Mouse (Mus musculus): Measurements from ENCODE around the gene Olfr976.
"Not testable (repeated sequence)": the region's sequence is repeated elsewhere in the genome, so short reads cannot be mapped to it uniquely, and the experiment has no call there.

GRCm38 (mm10) chr9:39928837-39929236 is 32.1 kb downstream of the Olfr976 start:
- TF ChIP-seq CTCF (IDR thresholded peaks at IDR 0.05; ENCODE audit: low read depth, low read length); POLR2A (IDR thresholded peaks at IDR 0.05; ENCODE audit: borderline replicate concordance, low read depth, low read length): not testable (repeated sequence)
